Mouse (Mus musculus) kidney, embryonic 15.5 days (tissue): ENCODE measurements around the gene Ear14. TPM values are rescaled to one million over a fixed set of nuclear protein-coding genes. Genes with fewer than 3 reads are reported as not detected.
"Not testable (repeated sequence)": the region's sequence is repeated elsewhere in the genome, so short reads cannot be mapped to it uniquely, and the experiment has no call there.

Experiments
- ATAC-seq: fragments of 200-750 bp; cut with Nextera tagmentation; replicated peaks from 2 replicates; pipeline ENCODE4 v1.8.0; 2017; ENCODE audit warnings: moderate TSS enrichment; ENCODE audit not compliant: low FRiP score
- H3K27ac ChIP-seq: fragments of 300-500 bp; sonication (generic); 2 replicates; pipeline ENCODE4 v1.5.1; 2015; ENCODE audit warnings: mild to moderate bottlenecking, inconsistent platforms
- H3K27me3 ChIP-seq: fragments of 300-500 bp; sonication (generic); 2 replicates; pipeline ENCODE4 v1.6.1; 2015; ENCODE audit warnings: inconsistent platforms
- H3K36me3 ChIP-seq: fragments of 300-500 bp; sonication (generic); 2 replicates; pipeline ENCODE4 v1.6.1; 2015; ENCODE audit warnings: inconsistent platforms
- H3K4me1 ChIP-seq: fragments of 300-500 bp; sonication (generic); 2 replicates; pipeline ENCODE4 v1.6.1; 2015; ENCODE audit warnings: inconsistent platforms
- H3K4me2 ChIP-seq: fragments of 300-500 bp; sonication (generic); 2 replicates; pipeline ENCODE4 v1.6.1; 2015; ENCODE audit warnings: moderate library complexity, mild to moderate bottlenecking, inconsistent platforms
- H3K4me3 ChIP-seq: fragments of 300-500 bp; sonication (generic); replicated peaks from 2 replicates; pipeline ENCODE4 v1.5.1; 2015; ENCODE audit warnings: mild to moderate bottlenecking, inconsistent platforms
- H3K9ac ChIP-seq: fragments of 300-500 bp; sonication (generic); 2 replicates; pipeline ENCODE4 v1.6.1; 2015; ENCODE audit warnings: mild to moderate bottlenecking, inconsistent platforms
- H3K9me3 ChIP-seq: fragments of 300-500 bp; sonication (generic); replicated peaks from 2 replicates; pipeline ENCODE4 v1.6.1; 2016; ENCODE audit warnings: inconsistent platforms
- WGBS: fragments of 180-500 bp; shearing (Covaris S2); methylation state at CpG from one replicate; pipeline ENCODE4 v1.1.7; 2015; ENCODE audit warnings: mixed read lengths; 5-methylcytosine and 5-hydroxymethylcytosine counted together
- polyA plus RNA-seq: library from polyadenylated mRNA; unstranded; fragments of >200 nt; fragmentation: Nextera tagmentation; extraction: Ambion mirVana; gene quantifications from 2 replicates; pipeline ENCODE4 v1.2.1, GENCODE M21; 2015

Ear14 gene
- polyA plus RNA-seq, 1 experiment from 2014 or later = not detected

GRCm38 (mm10) chr14:51195681-51196080 lies 7.5 kb upstream of the Ear14 start:
- no peak overlapping the region for H3K4me2 ChIP-seq
- 87% methylated on average over 4 of the region's 4 CpGs for WGBS
- no peak overlapping the region for H3K4me3 ChIP-seq
- no peak overlapping the region for H3K27ac ChIP-seq
- ATAC-seq = no peak
- H3K9ac ChIP-seq = no peak overlapping the region
- no peaks in the 10 kb centered on the region for H3K4me1 ChIP-seq
- no peaks in the 10 kb centered on the region for H3K9me3 ChIP-seq
- H3K27me3 ChIP-seq = no peaks in the 10 kb centered on the region
- no peaks in the 10 kb centered on the region for H3K36me3 ChIP-seq

- Histone ChIP-seq H3K9me3 (no peaks in the 10 kb centered on the region), H3K4me1 (no peaks in the 10 kb centered on the region), H3K36me3 (no peaks in the 10 kb centered on the region), H3K27ac (no peak within 1 kb of the TSS), H3K9ac (no peak within 1 kb of the TSS), H3K27me3 (no peaks in the 10 kb centered on the region), H3K4me2 (no peak within 1 kb of the TSS), H3K4me3 (no peak within 1 kb of the TSS)
- WGBS = 75% methylated on average over 5 of the region's 5 CpGs
- no peak for ATAC-seq
These were observed 3.8 kb upstream of the Ear14 start, which contains the start of gene Ang2 for GRCm38 (mm10) chr14:51199098-51200023. Gene Ang2 (minus strand): TSS chr14:51199148.

GRCm38 (mm10) chr14:51200054-51200453 lies 3.1 kb upstream of the Ear14 start:
- Histone ChIP-seq H3K9me3 (no peaks in the 10 kb centered on the region), H3K27me3 (no peaks in the 10 kb centered on the region), H3K9ac (no peak overlapping the region), H3K4me1 (no peaks in the 10 kb centered on the region), H3K36me3 (no peaks in the 10 kb centered on the region), H3K27ac (no peak overlapping the region), H3K4me2 (no peak overlapping the region), H3K4me3 (no peak overlapping the region)
- ATAC-seq = no peak
- WGBS = 98% methylated on average over 2 of the region's 2 CpGs

- no peak overlapping the region for H3K4me2 ChIP-seq
- H3K27ac ChIP-seq = no peak overlapping the region
- H3K9me3 ChIP-seq = no peaks in the 10 kb centered on the region
- H3K27me3 ChIP-seq = no peaks in the 10 kb centered on the region
- WGBS = 90% methylated on average over 2 of the region's 2 CpGs
- no peaks in the 10 kb centered on the region for H3K4me1 ChIP-seq
- no peaks in the 10 kb centered on the region for H3K36me3 ChIP-seq
- H3K9ac ChIP-seq = no peak overlapping the region
- no peak for ATAC-seq
- no peak overlapping the region for H3K4me3 ChIP-seq
These were observed 2.7 kb upstream of the Ear14 start for GRCm38 (mm10) chr14:51200466-51200865.

GRCm38 (mm10) chr14:51220075-51220474 lies 16.9 kb downstream of the Ear14 start:
- not testable (repeated sequence) for ATAC-seq
- whole genome bisulfite sequencing = 84% methylated on average over 3 of the region's 3 CpGs

GRCm38 (mm10) chr14:51229657-51230056 lies 26.5 kb downstream of the Ear14 start:
- H3K4me3 ChIP-seq, ATAC-seq, H3K27me3 ChIP-seq, H3K4me2 ChIP-seq, H3K9ac ChIP-seq, H3K9me3 ChIP-seq, H3K36me3 ChIP-seq, H3K4me1 ChIP-seq, H3K27ac ChIP-seq: not testable (repeated sequence)
- 64% methylated on average over 4 of the region's 4 CpGs for WGBS

More at GRCm38 (mm10) chr14:51220075-51220474, 16.9 kb downstream of the Ear14 start:
- not testable (repeated sequence) for H3K27ac ChIP-seq, H3K4me1 ChIP-seq, H3K9me3 ChIP-seq, H3K36me3 ChIP-seq, H3K4me2 ChIP-seq, H3K4me3 ChIP-seq, H3K9ac ChIP-seq, H3K27me3 ChIP-seq

- not testable (repeated sequence) for ATAC-seq, H3K4me1 ChIP-seq, H3K27me3 ChIP-seq, H3K4me2 ChIP-seq, H3K4me3 ChIP-seq, H3K27ac ChIP-seq, H3K9me3 ChIP-seq, H3K9ac ChIP-seq, H3K36me3 ChIP-seq
- 75% methylated on average over 1 of the region's 1 CpGs for WGBS
These were observed 34.3 kb downstream of the Ear14 start for GRCm38 (mm10) chr14:51237488-51237887.

GRCm38 (mm10) chr14:51240899-51241298 lies 37.7 kb downstream of the Ear14 start:
- no peak overlapping the region for H3K4me3 ChIP-seq
- no peaks in the 10 kb centered on the region for H3K9me3 ChIP-seq
- H3K36me3 ChIP-seq = no peaks in the 10 kb centered on the region
- no peak overlapping the region for H3K9ac ChIP-seq
- no peak overlapping the region for H3K4me2 ChIP-seq
- no peak overlapping the region for H3K27ac ChIP-seq
- 0 out of 2 replicates have a peak, but pooled peaks cover 2% of the 10 kb centered on the region for H3K4me1 ChIP-seq
- H3K27me3 ChIP-seq = no peaks in the 10 kb centered on the region
- ATAC-seq = no peak

GRCm38 (mm10) chr14:51247736-51248135 lies 44.5 kb downstream of the Ear14 start:
- Histone ChIP-seq H3K27me3 (no peaks in the 10 kb centered on the region), H3K4me2 (no peak overlapping the region), H3K9ac (no peak overlapping the region), H3K4me3 (no peak overlapping the region), H3K4me1 (0 out of 2 replicates have a peak, but pooled peaks cover under 1% of the 10 kb centered on the region), H3K36me3 (no peaks in the 10 kb centered on the region), H3K9me3 (no peaks in the 10 kb centered on the region), H3K27ac (no peak overlapping the region)
- ATAC-seq = no peak
- 53% methylated on average over 1 of the region's 1 CpGs for WGBS

- Histone ChIP-seq H3K4me1 (no peaks in the 10 kb centered on the region), H3K4me2 (no peak overlapping the region), H3K36me3 (no peaks in the 10 kb centered on the region), H3K27me3 (no peaks in the 10 kb centered on the region), H3K9me3 (no peaks in the 10 kb centered on the region), H3K27ac (no peak overlapping the region), H3K4me3 (no peak overlapping the region), H3K9ac (no peak overlapping the region)
- ATAC-seq = no peak
- WGBS = 45% methylated on average over 3 of the region's 3 CpGs
These were observed 47.2 kb downstream of the Ear14 start for GRCm38 (mm10) chr14:51250348-51250747.

GRCm38 (mm10) chr14:51252206-51252605 lies 49.0 kb downstream of the Ear14 start:
- H3K36me3 ChIP-seq, ATAC-seq, H3K4me2 ChIP-seq, H3K9ac ChIP-seq, H3K4me3 ChIP-seq, H3K9me3 ChIP-seq, H3K27ac ChIP-seq, H3K27me3 ChIP-seq, H3K4me1 ChIP-seq: not testable (repeated sequence)

- Histone ChIP-seq H3K27me3 (no peaks in the 10 kb centered on the region), H3K4me3 (no peak overlapping the region), H3K4me2 (no peak overlapping the region), H3K4me1 (no peaks in the 10 kb centered on the region), H3K36me3 (no peaks in the 10 kb centered on the region), H3K9ac (no peak overlapping the region), H3K27ac (no peak overlapping the region), H3K9me3 (no peaks in the 10 kb centered on the region)
- WGBS = 91% methylated on average over 1 of the region's 1 CpGs
- ATAC-seq = no peak
These were observed 50.4 kb downstream of the Ear14 start for GRCm38 (mm10) chr14:51253569-51253968.
